Mouse (Mus musculus): ENCODE results near the gene Gm5431. TPM values are rescaled to one million over a fixed set of nuclear protein-coding genes. Genes with fewer than 3 reads are reported as not detected.

Gm5431 gene
- polyA plus RNA-seq, 1 experiment from 2014 or later, result 0.16 TPM

DNA sequence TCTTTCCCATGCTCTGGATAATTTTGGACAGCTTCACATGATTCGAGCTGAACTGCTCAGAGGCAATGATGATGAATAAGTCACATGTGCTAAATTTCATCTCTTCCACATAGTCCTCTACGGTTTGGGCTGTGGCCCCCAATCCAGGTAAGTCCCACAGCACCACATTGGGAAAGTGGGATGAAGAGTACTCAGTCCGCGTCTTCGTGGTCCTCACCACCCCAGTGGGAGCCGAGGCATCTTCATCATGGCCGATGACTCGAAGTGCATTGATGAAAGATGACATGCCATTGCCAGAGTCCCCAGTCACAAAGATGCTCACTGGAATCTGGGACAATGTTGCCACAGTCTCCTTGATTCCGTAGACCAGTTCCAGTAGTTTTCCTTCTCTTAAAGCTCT, 35.5 kb downstream of the Gm5431 start:
- Histone ChIP-seq H3K27ac (ENCODE audit: low read depth, low read length) (no peak overlapping the region), H3K4me2 (no peak overlapping the region), H3K9me3 (replicated peaks; ENCODE audit: control insufficient read depth, low read length) (no peaks in the 10 kb centered on the region), H3K4me1 (ENCODE audit: control insufficient read depth, insufficient read depth, low read length) (peaks cover 11% of the 10 kb centered on the region), H3K4me3 (ENCODE audit: low read depth, low read length) (no peak overlapping the region), H3K36me3 (ENCODE audit: control insufficient read depth, insufficient read depth, low read length) (0 out of 2 replicates have a peak, but pooled peaks cover 2% of the 10 kb centered on the region), H3K9ac (ENCODE audit: low read depth, low read length) (no peak overlapping the region), H3K27me3 (ENCODE audit: control insufficient read depth, insufficient read depth, low read length) (no peaks in the 10 kb centered on the region)
- ATAC-seq (replicated peaks; ENCODE audit: insufficient number of reproducible peaks, low FRiP score, low TSS enrichment), result no peak
- WGBS (ENCODE audit: insufficient replicate concordance), result 91% methylated on average over 9 of the region's 9 CpGs

DNA sequence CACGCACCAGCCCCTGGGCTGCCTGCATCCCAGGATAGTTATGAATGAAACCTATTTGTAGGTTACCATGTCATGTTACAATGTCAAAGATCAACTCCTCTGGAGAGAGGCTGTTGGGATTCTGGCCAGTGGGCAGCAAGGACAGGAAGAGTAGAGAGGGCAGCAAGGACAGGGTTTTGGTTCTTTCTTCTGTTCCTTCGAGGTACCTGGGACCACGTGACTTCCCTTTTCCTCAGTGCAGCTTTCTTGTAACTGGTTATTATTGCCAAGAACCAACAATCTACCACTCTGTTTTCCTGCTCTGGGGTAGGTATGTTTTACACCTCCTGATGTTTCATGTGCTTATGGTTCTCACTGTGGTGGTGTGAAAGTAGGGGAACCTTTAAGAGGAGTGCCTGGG, 38.2 kb downstream of the Gm5431 start:
- Histone ChIP-seq H3K27ac (ENCODE audit: low read depth, low read length) (no peak overlapping the region), H3K4me3 (ENCODE audit: low read depth, low read length) (no peak overlapping the region), H3K9me3 (replicated peaks; ENCODE audit: control insufficient read depth, low read length) (no peaks in the 10 kb centered on the region), H3K9ac (ENCODE audit: low read depth, low read length) (no peak overlapping the region), H3K4me2 (no peak overlapping the region), H3K27me3 (ENCODE audit: control insufficient read depth, insufficient read depth, low read length) (no peaks in the 10 kb centered on the region), H3K36me3 (ENCODE audit: control insufficient read depth, insufficient read depth, low read length) (0 out of 2 replicates have a peak, but pooled peaks cover 2% of the 10 kb centered on the region), H3K4me1 (ENCODE audit: control insufficient read depth, insufficient read depth, low read length) (peaks cover under 1% of the 10 kb centered on the region)
- ATAC-seq (replicated peaks; ENCODE audit: insufficient number of reproducible peaks, low FRiP score, low TSS enrichment), result no peak
- WGBS (ENCODE audit: insufficient replicate concordance), result 78% methylated on average over 3 of the region's 3 CpGs

DNA sequence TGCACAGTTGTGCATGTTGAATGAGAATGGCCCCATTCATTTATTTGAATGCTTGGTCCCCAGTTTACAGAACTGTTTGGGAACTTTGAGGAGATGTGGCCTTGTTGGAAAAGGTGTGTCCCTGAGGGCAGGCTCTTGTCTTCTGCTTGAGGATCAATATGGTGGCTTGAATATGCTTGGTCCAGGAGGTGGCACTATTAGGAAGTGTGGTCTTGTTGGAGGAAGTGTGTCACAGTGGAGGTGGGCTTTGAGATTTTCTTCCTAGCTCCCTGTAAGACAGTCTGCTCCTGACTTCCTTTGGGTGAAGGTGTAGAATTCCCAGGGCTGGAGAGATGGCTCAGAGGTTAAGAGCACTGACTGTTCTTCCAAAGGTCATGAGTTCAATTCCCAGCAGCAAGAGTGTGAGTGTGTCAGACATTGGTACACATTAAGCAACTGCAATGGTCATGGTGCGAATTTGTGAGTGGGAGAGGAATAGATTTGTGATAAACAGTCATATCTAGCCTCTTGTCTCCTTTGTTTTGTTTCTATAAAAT, 39.2 kb downstream of the Gm5431 start:
- no peak overlapping the region for H3K4me3 ChIP-seq (ENCODE audit: low read depth, low read length)
- no peak overlapping the region for H3K27ac ChIP-seq (ENCODE audit: low read depth, low read length)
- H3K4me2 ChIP-seq, result no peak overlapping the region
- H3K9me3 ChIP-seq (replicated peaks; ENCODE audit: control insufficient read depth, low read length), result no peaks in the 10 kb centered on the region
- no peak for ATAC-seq (replicated peaks; ENCODE audit: insufficient number of reproducible peaks, low FRiP score, low TSS enrichment)
- 79% methylated on average over 1 of the region's 1 CpGs for WGBS (ENCODE audit: insufficient replicate concordance)
- H3K9ac ChIP-seq (ENCODE audit: low read depth, low read length), result no peak overlapping the region
- no peaks in the 10 kb centered on the region for H3K27me3 ChIP-seq (ENCODE audit: control insufficient read depth, insufficient read depth, low read length)
- 0 out of 2 replicates have a peak, but pooled peaks cover 2% of the 10 kb centered on the region for H3K36me3 ChIP-seq (ENCODE audit: control insufficient read depth, insufficient read depth, low read length)
- H3K4me1 ChIP-seq (ENCODE audit: control insufficient read depth, insufficient read depth, low read length), result no peaks in the 10 kb centered on the region

DNA sequence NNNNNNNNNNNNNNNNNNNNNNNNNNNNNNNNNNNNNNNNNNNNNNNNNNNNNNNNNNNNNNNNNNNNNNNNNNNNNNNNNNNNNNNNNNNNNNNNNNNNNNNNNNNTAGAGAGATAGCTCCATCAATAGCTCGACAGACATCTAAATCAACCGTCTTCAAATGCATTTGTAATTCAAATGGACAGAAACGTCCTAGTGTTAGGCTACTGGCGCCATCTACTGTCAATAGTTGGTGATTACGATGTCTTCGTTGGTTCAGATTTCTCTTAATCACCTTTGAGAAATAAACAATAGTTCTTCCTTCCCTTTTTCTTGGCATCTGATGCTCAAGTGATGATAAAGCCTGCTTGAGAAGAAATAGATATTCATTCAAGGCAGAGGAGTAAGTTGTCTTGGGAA, 43.0 kb downstream of the Gm5431 start:
- Histone ChIP-seq H3K9ac (ENCODE audit: low read depth, low read length) (no peak overlapping the region), H3K36me3 (ENCODE audit: control insufficient read depth, insufficient read depth, low read length) (no peaks in the 10 kb centered on the region), H3K27ac (ENCODE audit: low read depth, low read length) (no peak overlapping the region), H3K9me3 (replicated peaks; ENCODE audit: control insufficient read depth, low read length) (no peaks in the 10 kb centered on the region), H3K4me1 (ENCODE audit: control insufficient read depth, insufficient read depth, low read length) (peaks cover 6% of the 10 kb centered on the region; the same call in 1 of the 2 replicates), H3K4me2 (peak overlapping the region; percentile 75), H3K27me3 (ENCODE audit: control insufficient read depth, insufficient read depth, low read length) (no peaks in the 10 kb centered on the region), H3K4me3 (ENCODE audit: low read depth, low read length) (no peak overlapping the region)
- ATAC-seq (replicated peaks; ENCODE audit: insufficient number of reproducible peaks, low FRiP score, low TSS enrichment), result no peak
- under 1% methylated on average over 6 of the region's 6 CpGs for WGBS (ENCODE audit: insufficient replicate concordance)

DNA sequence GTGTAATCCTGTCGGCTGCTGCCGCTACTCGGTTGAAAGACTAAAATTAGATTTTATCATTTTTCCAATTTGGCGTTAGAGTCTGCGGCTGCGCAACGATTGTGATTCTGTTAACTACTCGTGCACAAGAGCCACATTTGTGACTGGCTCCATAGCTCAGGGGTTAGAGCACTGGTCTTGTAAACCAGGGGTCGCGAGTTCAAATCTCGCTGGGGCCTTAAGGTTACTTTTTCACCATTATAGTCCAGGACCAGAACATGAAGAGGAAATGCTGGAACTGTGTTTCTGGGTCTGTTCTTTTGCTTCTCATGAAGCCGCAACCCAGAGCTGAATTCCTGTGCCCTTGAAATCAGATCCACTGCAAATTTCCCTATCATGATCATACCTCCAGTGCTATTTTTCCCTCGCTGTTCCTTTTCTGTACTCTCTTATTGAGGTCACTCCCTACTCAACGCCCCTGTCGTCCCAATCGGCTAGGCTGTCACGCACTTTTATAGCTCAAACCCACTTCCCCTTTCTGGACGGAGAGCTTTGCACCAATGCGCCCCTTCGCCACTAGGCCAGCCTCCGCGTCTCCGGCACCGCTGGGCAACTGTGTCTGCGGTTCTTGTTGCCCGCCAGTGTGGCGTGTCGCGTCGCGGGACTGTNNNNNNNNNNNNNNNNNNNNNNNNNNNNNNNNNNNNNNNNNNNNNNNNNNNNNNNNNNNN, 48.4 kb downstream of the Gm5431 start:
- H3K9ac ChIP-seq (ENCODE audit: low read depth, low read length), result peak overlapping the region; percentile 67
- H3K9me3 ChIP-seq (replicated peaks; ENCODE audit: control insufficient read depth, low read length), result peaks cover 3% of the 10 kb centered on the region; the same call in 1 of the 2 replicates
- H3K4me1 ChIP-seq (ENCODE audit: control insufficient read depth, insufficient read depth, low read length), result peaks cover 11% of the 10 kb centered on the region; the same call in 1 of the 2 replicates
- peak overlapping the region; percentile 75 for H3K4me2 ChIP-seq
- H3K27me3 ChIP-seq (ENCODE audit: control insufficient read depth, insufficient read depth, low read length), result peaks cover 8% of the 10 kb centered on the region
- no peak overlapping the region for H3K27ac ChIP-seq (ENCODE audit: low read depth, low read length)
- peak overlapping the region; percentile 72 for H3K4me3 ChIP-seq (ENCODE audit: low read depth, low read length)
- H3K36me3 ChIP-seq (ENCODE audit: control insufficient read depth, insufficient read depth, low read length), result no peaks in the 10 kb centered on the region
- under 1% methylated on average over 31 of the region's 31 CpGs for WGBS (ENCODE audit: insufficient replicate concordance)
- peak; percentile 70 for ATAC-seq (replicated peaks; ENCODE audit: insufficient number of reproducible peaks, low FRiP score, low TSS enrichment)

DNA sequence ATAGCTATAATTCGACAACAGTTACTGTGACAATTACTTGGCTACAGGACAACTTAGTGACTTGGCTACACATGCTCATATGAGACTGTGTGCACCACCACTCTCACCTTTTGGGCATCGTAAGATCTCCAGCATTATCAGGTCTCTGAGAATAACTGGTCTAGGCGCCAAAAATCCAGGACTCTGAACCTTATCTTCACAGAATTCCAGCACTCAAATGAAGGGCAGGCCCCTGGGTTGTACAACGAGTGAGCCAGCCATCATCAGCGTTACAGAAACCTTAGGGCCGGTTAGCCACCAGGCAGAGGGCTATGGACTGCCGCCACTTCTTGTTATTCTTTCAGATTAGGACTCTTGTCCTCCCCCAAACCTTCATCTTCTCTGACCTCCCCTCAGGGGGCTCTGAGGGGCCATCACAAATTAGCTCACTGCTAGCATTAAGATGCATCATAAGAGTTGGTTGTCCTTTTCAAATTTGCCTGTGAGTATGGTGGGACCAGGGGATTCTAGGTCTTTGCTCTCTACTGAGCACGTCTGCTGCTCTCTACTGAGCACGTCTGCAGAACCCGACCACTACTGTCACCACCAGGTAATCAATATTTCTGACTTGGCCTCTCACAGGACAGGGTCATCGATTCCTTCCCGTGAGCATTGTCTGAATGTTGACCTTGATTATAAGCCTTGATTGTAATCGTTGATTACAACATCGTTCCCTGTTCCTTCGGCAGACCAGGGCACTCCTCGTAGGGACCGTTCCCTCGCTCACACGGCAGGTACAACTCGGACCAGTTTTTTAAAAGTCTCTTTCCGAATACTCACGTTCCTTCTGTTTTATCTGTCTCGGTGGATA, 49.2 kb downstream of the Gm5431 start:
- ATAC-seq (replicated peaks; ENCODE audit: insufficient number of reproducible peaks, low FRiP score, low TSS enrichment), result no peak; the same call in 1 of the 2 replicates
- H3K4me1 ChIP-seq (ENCODE audit: control insufficient read depth, insufficient read depth, low read length), result peaks cover 11% of the 10 kb centered on the region; the same call in 1 of the 2 replicates
- WGBS (ENCODE audit: insufficient replicate concordance), result 4% methylated on average over 23 of the region's 23 CpGs
- peaks cover 3% of the 10 kb centered on the region; the same call in 1 of the 2 replicates for H3K9me3 ChIP-seq (replicated peaks; ENCODE audit: control insufficient read depth, low read length)
- no peak overlapping the region for H3K27ac ChIP-seq (ENCODE audit: low read depth, low read length)
- H3K36me3 ChIP-seq (ENCODE audit: control insufficient read depth, insufficient read depth, low read length), result no peaks in the 10 kb centered on the region
- peaks cover 14% of the 10 kb centered on the region for H3K27me3 ChIP-seq (ENCODE audit: control insufficient read depth, insufficient read depth, low read length)
- H3K4me3 ChIP-seq (ENCODE audit: low read depth, low read length), result peak overlapping the region; percentile 72
- peak overlapping the region; percentile 75 for H3K4me2 ChIP-seq
- H3K9ac ChIP-seq (ENCODE audit: low read depth, low read length), result peak overlapping the region; percentile 49; the same call in 1 of the 2 replicates

DNA sequence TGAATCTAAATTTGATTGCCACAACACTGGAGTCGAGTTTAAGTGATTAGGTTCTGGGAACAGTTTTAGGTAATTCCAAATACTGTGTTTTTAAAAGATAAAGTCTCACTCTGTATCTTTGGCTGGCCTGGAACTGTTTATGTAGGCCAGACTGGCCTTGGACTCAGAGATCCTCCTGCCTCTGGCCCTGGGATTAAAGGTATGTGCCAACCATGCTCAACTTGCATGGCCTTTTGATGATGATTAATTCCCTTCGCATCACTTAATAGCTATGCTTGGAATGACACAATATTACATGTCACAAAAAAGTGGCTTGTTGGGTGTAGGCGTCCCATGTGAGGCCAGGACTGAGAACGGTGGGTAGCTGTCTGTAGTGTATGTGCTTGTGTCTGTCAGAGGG, 49.8 kb downstream of the Gm5431 start:
- Histone ChIP-seq H3K9me3 (replicated peaks; ENCODE audit: control insufficient read depth, low read length) (peaks cover 3% of the 10 kb centered on the region; the same call in 1 of the 2 replicates), H3K27ac (ENCODE audit: low read depth, low read length) (no peak overlapping the region), H3K4me3 (ENCODE audit: low read depth, low read length) (peak overlapping the region; percentile 72; the same call in 1 of the 2 replicates), H3K4me2 (peak overlapping the region; percentile 75), H3K36me3 (ENCODE audit: control insufficient read depth, insufficient read depth, low read length) (no peaks in the 10 kb centered on the region), H3K27me3 (ENCODE audit: control insufficient read depth, insufficient read depth, low read length) (peaks cover 14% of the 10 kb centered on the region), H3K9ac (ENCODE audit: low read depth, low read length) (no peak overlapping the region), H3K4me1 (ENCODE audit: control insufficient read depth, insufficient read depth, low read length) (peaks cover 11% of the 10 kb centered on the region; the same call in 1 of the 2 replicates)
- 73% methylated on average over 4 of the region's 4 CpGs for WGBS (ENCODE audit: insufficient replicate concordance)
- ATAC-seq (replicated peaks; ENCODE audit: insufficient number of reproducible peaks, low FRiP score, low TSS enrichment), result no peak

DNA sequence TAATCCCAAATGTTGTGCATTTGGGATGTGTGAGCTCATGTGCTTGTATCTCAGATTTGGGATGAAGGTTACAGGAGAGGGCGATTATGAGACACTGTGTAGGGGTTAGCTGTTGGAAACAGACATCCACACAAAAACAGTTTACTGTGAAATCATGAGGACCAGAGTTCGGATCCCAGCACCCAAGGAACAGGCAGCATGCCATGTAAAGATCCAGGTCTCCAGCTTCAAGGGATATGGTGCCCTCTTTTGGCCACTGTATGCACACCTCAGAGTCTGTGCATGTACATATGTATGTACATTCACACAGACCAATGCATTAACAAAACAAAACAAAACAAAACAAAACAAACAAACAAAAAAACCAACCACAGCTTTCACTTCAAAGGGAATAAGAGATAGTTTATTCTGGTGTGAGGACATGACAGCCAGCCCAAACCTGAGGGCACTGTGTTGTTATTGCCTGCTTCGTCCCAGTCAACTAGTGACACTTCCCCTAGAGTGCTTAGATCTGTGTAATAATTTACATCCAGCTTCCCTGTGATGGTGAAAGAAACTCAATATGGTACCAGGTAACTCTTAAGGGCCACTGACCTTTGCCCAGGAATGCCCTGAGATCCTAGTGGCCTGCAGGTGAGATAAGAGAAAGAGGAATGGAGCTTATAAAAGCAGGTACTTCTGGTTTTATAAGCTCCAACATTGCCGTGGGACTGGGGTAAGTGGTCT, 50.6 kb downstream of the Gm5431 start:
- Histone ChIP-seq H3K27ac (ENCODE audit: low read depth, low read length) (no peak overlapping the region), H3K9ac (ENCODE audit: low read depth, low read length) (no peak overlapping the region), H3K36me3 (ENCODE audit: control insufficient read depth, insufficient read depth, low read length) (no peaks in the 10 kb centered on the region), H3K4me1 (ENCODE audit: control insufficient read depth, insufficient read depth, low read length) (peaks cover 11% of the 10 kb centered on the region; the same call in 1 of the 2 replicates), H3K4me2 (no peak overlapping the region), H3K9me3 (replicated peaks; ENCODE audit: control insufficient read depth, low read length) (peaks cover 3% of the 10 kb centered on the region; the same call in 1 of the 2 replicates), H3K27me3 (ENCODE audit: control insufficient read depth, insufficient read depth, low read length) (peaks cover 14% of the 10 kb centered on the region), H3K4me3 (ENCODE audit: low read depth, low read length) (no peak overlapping the region)
- 82% methylated on average over 4 of the region's 4 CpGs for WGBS (ENCODE audit: insufficient replicate concordance)
- ATAC-seq (replicated peaks; ENCODE audit: insufficient number of reproducible peaks, low FRiP score, low TSS enrichment), result no peak
